Mouse (Mus musculus) heart, adult 8-10 months (tissue): Measurements from ENCODE around the gene Slc45a2. TPM values are rescaled to one million over a fixed set of nuclear protein-coding genes. Genes with fewer than 3 reads are reported as not detected.
"Not testable (repeated sequence)": the region's sequence is repeated elsewhere in the genome, so short reads cannot be mapped to it uniquely, and the experiment has no call there.

ENCODE experiments used
- DNase-seq: peaks from one replicate; pipeline ENCODE4 v3.0.0; 2022; ENCODE audit warnings: low spot score
- total RNA-seq, 4 experiments: library from RNA; stranded (reverse); gene quantifications; 2 replicates each; pipeline ENCODE4 v1.2.4; 2022

Gene Slc45a2
- not detected for total RNA-seq

GRCm38 (mm10) chr15:11000421-11000820 is at the start of gene Slc45a2:
TSS of gene Slc45a2 (plus strand) at chr15:11000721.
- no peak for DNase-seq

GRCm38 (mm10) chr15:10951951-10952759 is 48.4 kb upstream of the Slc45a2 start, which contains the start of gene C1qtnf3:
TSS of gene C1qtnf3 (plus strand) at chr15:10952332.
- no peak for DNase-seq

GRCm38 (mm10) chr15:10952760-10953305 is 47.7 kb upstream of the Slc45a2 start:
- no peak for DNase-seq

GRCm38 (mm10) chr15:10953465-10953864 is 47.1 kb upstream of the Slc45a2 start:
- DNase-seq, result no peak

GRCm38 (mm10) chr15:10954381-10955016 is 46.0 kb upstream of the Slc45a2 start:
- DNase-seq, result no peak

- DNase-seq, result no peak
Observed at GRCm38 (mm10) chr15:10955156-10955555, 45.4 kb upstream of the Slc45a2 start.

GRCm38 (mm10) chr15:10956706-10957105 is 43.8 kb upstream of the Slc45a2 start:
- no peak for DNase-seq

GRCm38 (mm10) chr15:10959277-10960026 is 41.1 kb upstream of the Slc45a2 start:
- no peak for DNase-seq

- DNase-seq, result no peak
Observed at GRCm38 (mm10) chr15:10960267-10960666, 40.3 kb upstream of the Slc45a2 start.

- no peak for DNase-seq
Observed at GRCm38 (mm10) chr15:10962601-10963000, 37.9 kb upstream of the Slc45a2 start.

- no peak for DNase-seq
Observed at GRCm38 (mm10) chr15:10969439-10969838, 31.1 kb upstream of the Slc45a2 start.

GRCm38 (mm10) chr15:10970777-10971176 is 29.7 kb upstream of the Slc45a2 start:
- no peak for DNase-seq

- no peak for DNase-seq
Observed at GRCm38 (mm10) chr15:10977151-10977550, 23.4 kb upstream of the Slc45a2 start.

GRCm38 (mm10) chr15:10980712-10981111 is 19.8 kb upstream of the Slc45a2 start:
- DNase-seq, result no peak

- DNase-seq, result peak; percentile 89
Observed at GRCm38 (mm10) chr15:10981377-10982063, 19.0 kb upstream of the Slc45a2 start, which contains the start of gene Amacr. TSS of gene Amacr (plus strand) at chr15:10981756.

GRCm38 (mm10) chr15:10982064-10982435 is 18.5 kb upstream of the Slc45a2 start:
- no peak for DNase-seq

- no peak for DNase-seq
Observed at GRCm38 (mm10) chr15:10985756-10986155, 14.8 kb upstream of the Slc45a2 start.

GRCm38 (mm10) chr15:10986477-10986876 is 14.0 kb upstream of the Slc45a2 start:
- not testable (repeated sequence) for DNase-seq

GRCm38 (mm10) chr15:10990411-10990810 is 10.1 kb upstream of the Slc45a2 start:
- DNase-seq, result no peak

GRCm38 (mm10) chr15:10991566-10991965 is 9.0 kb upstream of the Slc45a2 start:
- DNase-seq, result no peak

- DNase-seq, result no peak
Observed at GRCm38 (mm10) chr15:10999832-11000231, 689 bp upstream of the Slc45a2 start.
